Mouse (Mus musculus) hindbrain, postnatal 0 days (tissue): ENCODE data around the gene Loxl4. TPM values are rescaled to one million over a fixed set of nuclear protein-coding genes. Genes with fewer than 3 reads are reported as not detected.

Experiments used
- ATAC-seq: fragments of 200-750 bp; cut with Nextera tagmentation; 2 replicates; pipeline ENCODE4 v1.8.0; 2017; ENCODE audit warnings: mild to moderate bottlenecking, moderate TSS enrichment, moderate library complexity
- DNase-seq: peaks from one replicate; pipeline ENCODE4 v3.0.0-alpha.2; 2015; ENCODE audit warnings: low spot score
- H3K27ac ChIP-seq: fragments of 300-500 bp; sonication (generic); 2 replicates; pipeline ENCODE4 v1.5.1; 2014; ENCODE audit warnings: mild to moderate bottlenecking
- H3K27me3 ChIP-seq: fragments of 300-500 bp; sonication (generic); 2 replicates; pipeline ENCODE4 v1.6.1; 2014; ENCODE audit warnings: low read length, mixed read lengths; ENCODE audit not compliant: insufficient read depth
- H3K36me3 ChIP-seq: fragments of 300-500 bp; sonication (generic); 2 replicates; pipeline ENCODE4 v1.6.1; 2014; ENCODE audit warnings: low read length, mixed read lengths; ENCODE audit not compliant: insufficient read depth
- H3K4me1 ChIP-seq: fragments of 300-500 bp; sonication (generic); 2 replicates; pipeline ENCODE4 v1.6.1; 2014; ENCODE audit warnings: antibody characterized with exemption, low read length, mixed read lengths; ENCODE audit not compliant: insufficient read depth
- H3K4me2 ChIP-seq: fragments of 300-500 bp; sonication (generic); 2 replicates; pipeline ENCODE4 v1.6.1; 2014; ENCODE audit warnings: low read depth, mild to moderate bottlenecking, low read length, moderate library complexity, mixed read lengths
- H3K4me3 ChIP-seq: fragments of 300-500 bp; sonication (generic); 2 replicates; pipeline ENCODE4 v1.5.1; 2014; ENCODE audit warnings: low read length
- H3K9ac ChIP-seq: fragments of 300-500 bp; sonication (generic); replicated peaks from 2 replicates; pipeline ENCODE4 v1.6.1; 2014; ENCODE audit warnings: mild to moderate bottlenecking, low read length, moderate library complexity, mixed read lengths
- H3K9me3 ChIP-seq: fragments of 300-500 bp; sonication (generic); 2 replicates; pipeline ENCODE4 v1.6.1; 2016; ENCODE audit warnings: low read length, mixed read lengths
- CTCF ChIP-seq: IDR thresholded peaks from 2 replicates; pipeline ENCODE4 v1.5.1; 2016; ENCODE audit warnings: antibody characterized with exemption, control low read depth, low read depth
- WGBS: fragments of 180-500 bp; shearing (Covaris S2); extraction: QIAGEN DNeasy Blood & Tissue Kit; methylation state at CpG from one replicate; pipeline ENCODE4 v1.1.7; 2014; 5-methylcytosine and 5-hydroxymethylcytosine counted together
- polyA plus RNA-seq: library from polyadenylated mRNA; unstranded; fragments of >200 nt; fragmentation: Nextera tagmentation; extraction: Ambion mirVana; gene quantifications from 2 replicates; pipeline ENCODE4 v1.2.1, GENCODE M21; 2015
- total RNA-seq: library from RNA; depleted of rRNA; stranded (reverse); fragments of >200 nt; gene quantifications from 2 replicates; pipeline ENCODE4 v1.2.3, GENCODE M21; 2014

The Loxl4 gene
- total and polyA plus RNA-seq, 2 experiments from 2014 or later: 0.78 TPM; not detected in 1

- TF ChIP-seq CTCF: no peak
- Histone ChIP-seq H3K4me2 (no peak overlapping the region), H3K36me3 (no peaks in the 10 kb centered on the region), H3K27me3 (no peaks in the 10 kb centered on the region), H3K4me1 (peaks cover 2% of the 10 kb centered on the region; the same call in 1 of the 2 replicates), H3K9ac (no peak overlapping the region), H3K27ac (no peak overlapping the region), H3K9me3 (no peaks in the 10 kb centered on the region), H3K4me3 (no peak overlapping the region)
- ATAC-seq: no peak
- WGBS: 46% methylated on average over 11 of the region's 11 CpGs
- no peak for DNase-seq
Observed at GRCm38 (mm10) chr19:42636631-42637030, 24.0 kb upstream of the Loxl4 start.

GRCm38 (mm10) chr19:42633650-42634049 lies 21.0 kb upstream of the Loxl4 start:
- WGBS: 80% methylated on average over 2 of the region's 2 CpGs
- H3K4me1 ChIP-seq: peaks cover 7% of the 10 kb centered on the region; the same call in 1 of the 2 replicates
- ATAC-seq: no peak

DNA sequence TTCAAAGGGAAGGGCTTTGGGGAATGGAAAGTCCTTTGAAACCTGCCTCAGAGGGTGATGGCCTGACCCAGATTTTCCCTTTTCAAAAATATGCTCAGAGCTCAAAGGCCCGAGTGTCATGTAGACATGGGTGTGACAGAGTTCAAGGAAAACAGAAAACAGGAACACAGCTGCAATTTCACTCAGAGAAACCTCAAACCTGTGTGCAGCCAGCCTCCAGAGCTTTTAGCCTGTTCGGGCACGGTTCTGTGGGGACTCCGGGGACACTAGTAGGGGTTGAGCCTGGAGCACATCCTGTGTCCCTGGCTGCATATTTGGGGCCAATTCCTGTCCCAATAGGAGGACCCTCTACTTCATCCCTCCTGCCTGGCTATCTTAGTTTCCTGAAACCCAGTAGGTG lies 19.7 kb upstream of the Loxl4 start:
- H3K36me3 ChIP-seq: no peaks in the 10 kb centered on the region
- DNase-seq (no peak), ATAC-seq (no peak)
- no peaks in the 10 kb centered on the region for H3K27me3 ChIP-seq
- no peaks in the 10 kb centered on the region for H3K9me3 ChIP-seq
- H3K9ac ChIP-seq: no peak overlapping the region
- no peak overlapping the region for H3K27ac ChIP-seq
- 82% methylated on average over 4 of the region's 4 CpGs for WGBS
- TF ChIP-seq CTCF: no peak
- H3K4me1 ChIP-seq: peaks cover 7% of the 10 kb centered on the region; the same call in 1 of the 2 replicates
- H3K4me3 ChIP-seq: no peak overlapping the region
- H3K4me2 ChIP-seq: no peak overlapping the region

More at GRCm38 (mm10) chr19:42633650-42634049, 21.0 kb upstream of the Loxl4 start:
- H3K27me3 ChIP-seq: no peaks in the 10 kb centered on the region
- no peak for TF ChIP-seq CTCF
- H3K27ac ChIP-seq: no peak overlapping the region
- DNase-seq: no peak
- H3K36me3 ChIP-seq: no peaks in the 10 kb centered on the region
- H3K4me2 ChIP-seq: no peak overlapping the region
- no peaks in the 10 kb centered on the region for H3K9me3 ChIP-seq
- H3K4me3 ChIP-seq: no peak overlapping the region
- no peak overlapping the region for H3K9ac ChIP-seq

DNA sequence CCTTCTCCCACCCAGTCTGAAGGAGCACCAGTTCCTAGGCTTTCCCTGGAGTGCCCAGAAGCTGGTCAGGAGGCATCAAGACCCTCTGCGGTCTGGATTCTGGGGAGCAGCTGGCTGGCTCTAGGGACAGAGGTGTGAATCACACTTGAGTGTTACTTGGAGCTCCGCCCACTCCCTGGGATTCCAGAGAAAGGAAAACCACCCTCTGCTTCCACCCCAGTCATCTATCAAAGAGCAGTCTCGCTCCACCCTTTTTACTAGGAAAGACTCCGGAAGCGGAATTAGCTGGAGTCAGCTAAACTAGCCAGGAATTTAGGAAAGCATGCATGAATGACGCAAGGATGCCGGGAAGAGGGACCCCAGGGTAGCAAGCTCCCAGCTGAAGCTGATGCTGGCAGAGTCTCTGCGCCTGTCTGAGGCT lies 18.9 kb upstream of the Loxl4 start:
- Histone ChIP-seq H3K9me3 (no peaks in the 10 kb centered on the region), H3K27ac (no peak overlapping the region), H3K4me1 (peaks cover 7% of the 10 kb centered on the region; the same call in 1 of the 2 replicates), H3K4me3 (no peak overlapping the region), H3K36me3 (no peaks in the 10 kb centered on the region), H3K27me3 (no peaks in the 10 kb centered on the region), H3K9ac (no peak overlapping the region), H3K4me2 (0 out of 2 replicates have a peak overlapping the region, but pooled peaks have one; percentile 18)
- no peak for TF ChIP-seq CTCF
- 20% methylated on average over 8 of the region's 8 CpGs for WGBS
- DNase-seq: no peak
- peak; percentile 27; the same call in 1 of the 2 replicates for ATAC-seq

GRCm38 (mm10) chr19:42628068-42628467 lies 15.5 kb upstream of the Loxl4 start:
- no peak for ATAC-seq
- DNase-seq: no peak
- H3K27ac ChIP-seq: no peak overlapping the region
- H3K4me1 ChIP-seq: peaks cover 7% of the 10 kb centered on the region; the same call in 1 of the 2 replicates
- no peak overlapping the region for H3K4me2 ChIP-seq
- TF ChIP-seq CTCF: no peak
- H3K9ac ChIP-seq: no peak overlapping the region
- no peak overlapping the region for H3K4me3 ChIP-seq
- WGBS: 63% methylated on average over 6 of the region's 6 CpGs
- H3K9me3 ChIP-seq: no peaks in the 10 kb centered on the region
- no peaks in the 10 kb centered on the region for H3K36me3 ChIP-seq
- H3K27me3 ChIP-seq: no peaks in the 10 kb centered on the region

GRCm38 (mm10) chr19:42613647-42614225 lies 1.1 kb upstream of the Loxl4 start:
- no peak overlapping the region for H3K4me3 ChIP-seq
- no peak overlapping the region for H3K27ac ChIP-seq
- peaks cover 14% of the 10 kb centered on the region for H3K27me3 ChIP-seq
- no peaks in the 10 kb centered on the region for H3K9me3 ChIP-seq
- TF ChIP-seq CTCF: no peak
- no peaks in the 10 kb centered on the region for H3K4me1 ChIP-seq
- no peaks in the 10 kb centered on the region for H3K36me3 ChIP-seq
- no peak overlapping the region for H3K4me2 ChIP-seq
- ATAC-seq (no peak), DNase-seq (no peak)
- no peak overlapping the region for H3K9ac ChIP-seq
- 76% methylated on average over 7 of the region's 7 CpGs for WGBS

DNA sequence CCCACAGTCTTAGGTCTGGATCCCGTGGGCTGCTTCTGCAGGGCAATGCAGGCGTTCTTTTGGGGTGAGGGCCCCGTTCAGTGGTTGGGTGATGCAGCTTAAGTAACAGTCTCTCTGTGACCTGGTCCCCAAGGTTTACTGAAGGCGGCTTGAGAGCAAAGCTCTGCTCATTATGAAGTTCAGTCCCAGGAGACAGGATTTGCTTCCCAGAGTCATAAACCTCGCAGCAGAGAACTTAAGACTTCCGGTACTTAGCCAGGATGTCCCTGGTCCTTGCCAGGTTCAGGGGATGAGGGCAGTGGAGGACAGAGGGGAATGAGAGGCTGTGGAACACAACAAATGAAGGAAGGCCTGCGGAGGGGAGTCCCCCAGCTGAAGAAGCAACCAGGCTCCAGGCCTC lies 503 bp upstream of the Loxl4 start:
- Histone ChIP-seq H3K4me1 (no peaks in the 10 kb centered on the region), H3K9me3 (no peaks in the 10 kb centered on the region), H3K27ac (no peak overlapping the region), H3K4me3 (peak overlapping the region; percentile 28; the same call in 1 of the 2 replicates), H3K4me2 (peak overlapping the region; percentile 55), H3K27me3 (peaks cover 14% of the 10 kb centered on the region), H3K36me3 (no peaks in the 10 kb centered on the region), H3K9ac (no peak overlapping the region)
- WGBS: 36% methylated on average over 7 of the region's 7 CpGs
- no peak for DNase-seq
- no peak for TF ChIP-seq CTCF
- ATAC-seq: no peak
